Mouse (Mus musculus) kidney, postnatal 0 days (tissue): Measurements from ENCODE around the gene C3ar1. TPM values are rescaled to one million over a fixed set of nuclear protein-coding genes. Genes with fewer than 3 reads are reported as not detected.

Experiments
- ATAC-seq: fragments of 200-750 bp; cut with Nextera tagmentation; replicated peaks from 2 replicates; pipeline ENCODE4 v1.8.0; 2017; ENCODE audit warnings: low read depth, moderate number of reproducible peaks, moderate TSS enrichment, moderate library complexity; ENCODE audit not compliant: low FRiP score
- DNase-seq: peaks from one replicate; pipeline ENCODE4 v3.0.0-alpha.2; 2016; ENCODE audit warnings: low spot score
- H3K27ac ChIP-seq: fragments of 300-500 bp; sonication (generic); 2 replicates; pipeline ENCODE4 v1.5.1; 2014; ENCODE audit warnings: mild to moderate bottlenecking
- H3K27me3 ChIP-seq: fragments of 300-500 bp; sonication (generic); 2 replicates; pipeline ENCODE4 v1.6.1; 2014; ENCODE audit warnings: low read length, mixed read lengths; ENCODE audit not compliant: insufficient read depth
- H3K36me3 ChIP-seq: fragments of 300-500 bp; sonication (generic); 2 replicates; pipeline ENCODE4 v1.6.1; 2014; ENCODE audit warnings: low read length, mixed read lengths; ENCODE audit not compliant: insufficient read depth
- H3K4me1 ChIP-seq: fragments of 300-500 bp; sonication (generic); replicated peaks from 2 replicates; pipeline ENCODE4 v1.6.1; 2014; ENCODE audit warnings: antibody characterized with exemption, low read length, mixed read lengths; ENCODE audit not compliant: insufficient read depth
- H3K4me2 ChIP-seq: fragments of 300-500 bp; sonication (generic); 2 replicates; pipeline ENCODE4 v1.6.1; 2014; ENCODE audit warnings: mild to moderate bottlenecking, low read length, moderate library complexity, mixed read lengths
- H3K4me3 ChIP-seq: fragments of 300-500 bp; sonication (generic); replicated peaks from 2 replicates; pipeline ENCODE4 v1.5.1; 2014; ENCODE audit warnings: low read depth, low read length
- H3K9ac ChIP-seq: fragments of 300-500 bp; sonication (generic); 2 replicates; pipeline ENCODE4 v1.6.1; 2014; ENCODE audit warnings: low read depth, low read length
- H3K9me3 ChIP-seq: fragments of 300-500 bp; sonication (generic); replicated peaks from 2 replicates; pipeline ENCODE4 v1.6.1; 2016; ENCODE audit warnings: low read length, inconsistent platforms, mixed read lengths
- CTCF ChIP-seq: IDR thresholded peaks from 2 replicates; pipeline ENCODE4 v1.5.1; 2016; ENCODE audit warnings: antibody characterized with exemption, low read depth, mild to moderate bottlenecking, moderate library complexity
- WGBS: fragments of 180-500 bp; shearing (Covaris S2); extraction: QIAGEN DNeasy Blood & Tissue Kit; methylation state at CpG from one replicate; pipeline ENCODE4 v1.1.7; 2014; 5-methylcytosine and 5-hydroxymethylcytosine counted together
- polyA plus RNA-seq: library from polyadenylated mRNA; unstranded; fragments of >200 nt; fragmentation: Nextera tagmentation; extraction: Ambion mirVana; gene quantifications from 2 replicates; pipeline ENCODE4 v1.2.1, GENCODE M21; 2015

C3ar1 gene
- 2.1 and 2.3 TPM in 2 replicates for polyA plus RNA-seq

DNA sequence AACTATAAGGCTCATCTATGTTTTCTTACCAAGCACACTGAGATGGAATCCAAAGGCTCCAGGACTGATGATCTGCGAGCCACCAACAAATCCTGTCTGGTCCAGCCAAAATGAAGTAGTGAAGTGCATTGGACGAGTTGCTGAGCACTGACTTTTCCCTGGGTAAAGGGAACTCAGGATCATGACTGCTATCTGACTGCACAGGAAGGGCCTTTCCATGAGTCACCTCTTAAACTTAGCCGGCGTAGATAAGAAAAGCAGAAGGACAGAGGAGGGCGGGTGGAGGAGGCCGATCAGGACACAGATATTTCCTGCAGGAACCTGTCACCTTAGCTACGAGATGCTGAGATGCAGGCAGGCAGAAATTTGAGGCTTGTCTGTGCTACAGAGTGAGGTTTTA is at the start of gene C3ar1:
Gene C3ar1 (minus strand): TSS at position 207 of the 400 bp plus-strand sequence.
- Histone ChIP-seq H3K4me3 (no peak within 1 kb of the TSS), H3K27ac (no peak within 1 kb of the TSS), H3K9me3 (no peaks in the 10 kb centered on the region), H3K36me3 (no peaks in the 10 kb centered on the region), H3K9ac (no peak within 1 kb of the TSS), H3K4me2 (no peak within 1 kb of the TSS), H3K27me3 (no peaks in the 10 kb centered on the region), H3K4me1 (no peaks in the 10 kb centered on the region)
- WGBS = 66% methylated on average over 7 of the region's 7 CpGs
- TF ChIP-seq CTCF = no peak
- ATAC-seq (no peak), DNase-seq (no peak)

- ATAC-seq = 0 out of 2 replicates have a peak, but pooled peaks have one; percentile 57
- no peak overlapping the region for H3K4me3 ChIP-seq
- DNase-seq = peak; percentile 84
- H3K9ac ChIP-seq = no peak overlapping the region
- 12% methylated on average over 2 of the region's 2 CpGs for WGBS
- no peaks in the 10 kb centered on the region for H3K9me3 ChIP-seq
- H3K4me2 ChIP-seq = no peak overlapping the region
- H3K4me1 ChIP-seq = no peaks in the 10 kb centered on the region
- TF ChIP-seq CTCF = peak; percentile 85
- no peaks in the 10 kb centered on the region for H3K27me3 ChIP-seq
- no peak overlapping the region for H3K27ac ChIP-seq
- H3K36me3 ChIP-seq = peaks cover 19% of the 10 kb centered on the region
Measured at GRCm38 (mm10) chr6:122892442-122893049, 36.6 kb upstream of the C3ar1 start.

- H3K27me3 ChIP-seq = no peaks in the 10 kb centered on the region
- no peaks in the 10 kb centered on the region for H3K4me1 ChIP-seq
- H3K9me3 ChIP-seq = no peaks in the 10 kb centered on the region
- 93% methylated on average over 2 of the region's 2 CpGs for WGBS
- H3K27ac ChIP-seq = no peak overlapping the region
- peaks cover 34% of the 10 kb centered on the region for H3K36me3 ChIP-seq
- DNase-seq = no peak
- H3K9ac ChIP-seq = no peak overlapping the region
- no peak for TF ChIP-seq CTCF
- 0 out of 2 replicates have a peak, but pooled peaks have one; percentile 17 for ATAC-seq
- no peak overlapping the region for H3K4me2 ChIP-seq
- H3K4me3 ChIP-seq = no peak overlapping the region
Measured at GRCm38 (mm10) chr6:122889599-122889998, 33.6 kb upstream of the C3ar1 start.

DNA sequence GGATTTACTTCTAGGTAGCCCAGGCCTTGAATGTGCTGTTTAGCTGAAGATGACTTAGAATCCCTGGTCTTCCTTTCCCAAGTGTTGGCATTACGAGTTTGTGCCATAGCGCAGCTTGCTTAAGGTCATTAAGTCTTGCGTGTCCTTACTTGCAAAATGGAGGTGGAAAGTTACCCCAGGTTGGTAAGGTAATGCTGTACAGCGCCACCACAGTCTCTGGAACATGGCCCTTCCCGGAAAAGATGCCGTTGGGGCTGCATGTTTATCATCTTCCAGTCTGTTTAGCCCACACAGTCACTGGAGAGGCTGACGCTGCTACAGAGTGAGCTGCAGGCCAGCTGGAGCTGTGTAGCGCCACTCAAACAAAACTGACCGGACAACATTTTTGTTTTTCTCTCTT is 27.6 kb upstream of the C3ar1 start:
- H3K4me2 ChIP-seq = no peak overlapping the region
- H3K9ac ChIP-seq = no peak overlapping the region
- ATAC-seq = no peak
- WGBS = 97% methylated on average over 9 of the region's 9 CpGs
- H3K27me3 ChIP-seq = no peaks in the 10 kb centered on the region
- no peaks in the 10 kb centered on the region for H3K9me3 ChIP-seq
- no peak for TF ChIP-seq CTCF
- DNase-seq = no peak
- H3K4me3 ChIP-seq = no peak overlapping the region
- no peak overlapping the region for H3K27ac ChIP-seq
- H3K4me1 ChIP-seq = no peaks in the 10 kb centered on the region
- H3K36me3 ChIP-seq = peaks cover 61% of the 10 kb centered on the region

DNA sequence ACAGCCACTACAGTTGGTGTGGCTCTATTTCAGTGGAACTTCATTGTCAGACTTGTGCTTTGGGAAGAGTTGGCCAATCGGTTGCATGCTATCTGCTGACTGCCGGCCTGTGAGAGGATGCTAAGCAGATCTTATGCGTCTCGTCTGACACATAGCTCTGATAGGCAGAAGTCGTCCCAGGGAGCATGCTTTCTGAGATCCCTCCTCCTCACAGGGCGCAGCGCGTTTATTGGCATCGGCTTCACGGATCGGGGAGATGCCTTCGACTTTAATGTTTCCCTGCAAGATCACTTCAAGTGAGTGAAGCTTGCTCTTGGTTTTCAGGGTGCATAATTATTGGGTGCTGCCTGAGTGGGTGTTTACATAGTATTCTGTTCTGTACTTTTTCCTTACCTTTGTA is 25.3 kb upstream of the C3ar1 start:
- Histone ChIP-seq H3K4me2 (no peak overlapping the region), H3K9me3 (no peaks in the 10 kb centered on the region), H3K9ac (no peak overlapping the region), H3K27me3 (no peaks in the 10 kb centered on the region), H3K27ac (no peak overlapping the region), H3K36me3 (peaks cover 45% of the 10 kb centered on the region), H3K4me3 (no peak overlapping the region), H3K4me1 (no peaks in the 10 kb centered on the region)
- WGBS = 94% methylated on average over 12 of the region's 12 CpGs
- no peak for TF ChIP-seq CTCF
- ATAC-seq = no peak
- DNase-seq = no peak

- DNase-seq = no peak
- 84% methylated on average over 7 of the region's 7 CpGs for WGBS
- TF ChIP-seq CTCF = no peak
- Histone ChIP-seq H3K4me2 (no peak overlapping the region), H3K27ac (no peak overlapping the region), H3K4me3 (no peak overlapping the region), H3K9me3 (no peaks in the 10 kb centered on the region), H3K4me1 (peaks cover 2% of the 10 kb centered on the region; the same call in 1 of the 2 replicates), H3K27me3 (no peaks in the 10 kb centered on the region), H3K9ac (no peak overlapping the region), H3K36me3 (peaks cover 36% of the 10 kb centered on the region)
- ATAC-seq = no peak
Measured at GRCm38 (mm10) chr6:122879781-122880505, 24.0 kb upstream of the C3ar1 start.
